Mouse (Mus musculus) ES-E14 (cell line): ENCODE measurements around the gene Macrod1. TPM values are rescaled to one million over a fixed set of nuclear protein-coding genes. Genes with fewer than 3 reads are reported as not detected.

ENCODE experiments used
- DNase-seq: peaks from one replicate; pipeline ENCODE4 v3.0.0-alpha.2; 2013; ENCODE audit warnings: low read depth, low spot score
- H3K27ac ChIP-seq: 2 replicates; pipeline ENCODE4 v1.5.1; 2012; ENCODE audit warnings: low read depth, mild to moderate bottlenecking, low read length, moderate library complexity, mixed read lengths; ENCODE audit not compliant: poor library complexity, insufficient read depth, severe bottlenecking
- H3K36me3 ChIP-seq: 2 replicates; pipeline ENCODE4 v1.6.1; 2012; ENCODE audit warnings: mild to moderate bottlenecking, low read length, moderate library complexity, mixed read lengths; ENCODE audit not compliant: control insufficient read depth, poor library complexity, insufficient read depth, severe bottlenecking
- H3K4me1 ChIP-seq, 2 experiments: fragments of 150-350 bp in 1 of 2; sonication (generic) in 1 of 2; 2 replicates each; pipeline ENCODE4 v1.6.1; 2012; ENCODE audit warnings: low read length in 2 of 2, mild to moderate bottlenecking in 1 of 2, mixed read lengths in 1 of 2; ENCODE audit not compliant: control insufficient read depth in 2 of 2, insufficient read depth in 2 of 2, poor library complexity in 1 of 2
- H3K4me3 ChIP-seq, 2 experiments: fragments of 150-350 bp in 1 of 2; sonication (generic) in 1 of 2; 2 replicates each; pipeline ENCODE4 v1.5.1; 2012; ENCODE audit warnings: low read length in 2 of 2, low read depth in 1 of 2, mild to moderate bottlenecking in 1 of 2, mixed read lengths in 1 of 2; ENCODE audit not compliant: insufficient read depth in 1 of 2, poor library complexity in 1 of 2, severe bottlenecking in 1 of 2
- H3K9ac ChIP-seq: 2 replicates; pipeline ENCODE4 v1.6.1; 2012; ENCODE audit warnings: low read depth, mild to moderate bottlenecking, low read length, mixed read lengths; ENCODE audit not compliant: poor library complexity, insufficient read depth, severe bottlenecking
- H3K9me3 ChIP-seq: fragments of 150-350 bp; sonication (generic); 2 replicates; pipeline ENCODE4 v1.6.1; 2012; ENCODE audit warnings: low read depth, mild to moderate bottlenecking, low read length; ENCODE audit not compliant: control insufficient read depth, insufficient read depth
- CHD2 ChIP-seq: IDR thresholded peaks from 2 replicates; pipeline ENCODE4 v1.6.1; 2014; ENCODE audit warnings: mild to moderate bottlenecking, low read depth, low read length, inconsistent platforms
- HCFC1 ChIP-seq: IDR thresholded peaks from 2 replicates; pipeline ENCODE4 v1.6.1; 2012; ENCODE audit warnings: low read length, inconsistent platforms, borderline replicate concordance; ENCODE audit not compliant: insufficient read depth
- MAFK ChIP-seq: IDR thresholded peaks from 2 replicates; pipeline ENCODE4 v1.6.1; 2014; ENCODE audit warnings: mild to moderate bottlenecking, low read depth, low read length, inconsistent platforms; ENCODE audit not compliant: insufficient read depth
- ZC3H11A ChIP-seq: IDR thresholded peaks from 2 replicates; pipeline ENCODE4 v1.6.1; 2012; ENCODE audit warnings: low read depth, mild to moderate bottlenecking, inconsistent platforms, low read length, borderline replicate concordance
- ZNF384 ChIP-seq: IDR thresholded peaks from 2 replicates; pipeline ENCODE4 v1.6.1; 2012; ENCODE audit warnings: low read depth, low read length, inconsistent platforms
- in situ Hi-C, 2 experiments: fragments of 600-800 bp; cut with MboI; formaldehyde crosslinking; loops; one replicate each; pipeline ENCODE4 v1.15.1; 2025; ENCODE audit warnings: low sequenced_read_pairs in 2 of 2, inconsistent platforms in 1 of 2; ENCODE audit not compliant: unreplicated experiment in 2 of 2
- total RNA-seq: library from RNA; depleted of rRNA; stranded (reverse); fragments of 300-350 nt; gene quantifications from 2 replicates; pipeline ENCODE4 v1.2.3, GENCODE M21; 2012

Gene Macrod1
- total RNA-seq, 1 experiment: 1.4 TPM

GRCm38 (mm10) chr19:7039841-7040636, 16.6 kb upstream of the Macrod1 start, which contains the start of gene Stip1:
Gene Stip1 (minus strand): TSS chr19:7039967.
- peak within 1 kb of the TSS; percentile 93 to 97 for H3K4me3 ChIP-seq
- peak; percentile 100 for DNase-seq
- no peaks in the 10 kb centered on the region; a peak in 1 of 4 replicates for H3K4me1 ChIP-seq
- TF ChIP-seq ZC3H11A: no peak
- no peak for TF ChIP-seq MAFK
- TF ChIP-seq CHD2: peak; percentile 96
- peak; percentile 99 for TF ChIP-seq ZNF384
- 0 out of 2 replicates have a peak, but pooled peaks have one; percentile 45 for TF ChIP-seq HCFC1
- peak within 1 kb of the TSS; percentile 76 for H3K27ac ChIP-seq
- peaks cover 5% of the 10 kb centered on the region for H3K36me3 ChIP-seq
- no peaks in the 10 kb centered on the region for H3K9me3 ChIP-seq
- in situ Hi-C loops: no loop called here
- peak within 1 kb of the TSS; percentile 88 for H3K9ac ChIP-seq

GRCm38 (mm10) chr19:7040637-7041130, 15.9 kb upstream of the Macrod1 start:
- no peaks in the 10 kb centered on the region for H3K9me3 ChIP-seq
- H3K27ac ChIP-seq: peak overlapping the region; percentile 61
- no peaks in the 10 kb centered on the region; the same call in 1 of the 2 replicates for H3K36me3 ChIP-seq
- in situ Hi-C loops: no loop called here
- peak overlapping the region; percentile 88 for H3K9ac ChIP-seq
- peak overlapping the region; percentile 75 to 88 for H3K4me3 ChIP-seq
- no peaks in the 10 kb centered on the region; a peak in 1 of 4 replicates for H3K4me1 ChIP-seq
- TF ChIP-seq ZNF384 (no peak), MAFK (no peak), HCFC1 (no peak)
- no peak for DNase-seq

- Histone ChIP-seq H3K9me3 (no peaks in the 10 kb centered on the region), H3K4me3 (peak overlapping the region in 1 of 2 experiments; percentile 88; a peak in 2 of 4 replicates), H3K27ac (no peak overlapping the region), H3K36me3 (no peaks in the 10 kb centered on the region; the same call in 1 of the 2 replicates), H3K9ac (no peak overlapping the region), H3K4me1 (no peaks in the 10 kb centered on the region; a peak in 1 of 4 replicates)
- TF ChIP-seq CHD2 (no peak), HCFC1 (no peak), MAFK (no peak), ZNF384 (peak; percentile 38; the same call in 1 of the 2 replicates), ZC3H11A (no peak)
- no peak for DNase-seq
- in situ Hi-C loops: no loop called here
These were observed 15.4 kb upstream of the Macrod1 start for GRCm38 (mm10) chr19:7041171-7041570.

- in situ Hi-C loops: no loop called here
- Histone ChIP-seq H3K9me3 (no peaks in the 10 kb centered on the region), H3K4me3 (no peak overlapping the region), H3K4me1 (peaks cover 0 to 8% of the 10 kb centered on the region in 2 experiments; a peak in 1 of 4 replicates), H3K9ac (no peak overlapping the region), H3K27ac (no peak overlapping the region), H3K36me3 (no peaks in the 10 kb centered on the region)
- DNase-seq: no peak
- no peak for TF ChIP-seq ZC3H11A
- no peak for TF ChIP-seq MAFK
- TF ChIP-seq ZNF384: no peak
- no peak for TF ChIP-seq CHD2
- TF ChIP-seq HCFC1: no peak
These were observed 12.3 kb upstream of the Macrod1 start for GRCm38 (mm10) chr19:7044279-7044678.
